Mouse (Mus musculus): ENCODE data around the gene Ndufa8. TPM values are rescaled to one million over a fixed set of nuclear protein-coding genes. Genes with fewer than 3 reads are reported as not detected.

Ndufa8 gene
- polyA plus RNA-seq, 1 experiment, result 56.0 TPM

- WGBS, result 14% methylated on average over 32 of the region's 32 CpGs
- Histone ChIP-seq H3K4me3 (replicated peaks; ENCODE audit: extremely low read depth, low read depth, low read length) (no peak overlapping the region), H3K4me1 (ENCODE audit: control insufficient read depth, insufficient read depth, low read length) (peaks cover 8% of the 10 kb centered on the region)
- DNase-seq, result peak; percentile 61
- TF ChIP-seq POLR2A (IDR thresholded peaks at IDR 0.05; ENCODE audit: borderline replicate concordance, extremely low read depth, low read depth, low read length), result no peak
- peak; percentile 70 for TF ChIP-seq CTCF (IDR thresholded peaks at IDR 0.05; ENCODE audit: insufficient read depth, low read length)
Measured at GRCm38 (mm10) chr2:36021385-36022159, 27.6 kb downstream of the Ndufa8 start.

DNA sequence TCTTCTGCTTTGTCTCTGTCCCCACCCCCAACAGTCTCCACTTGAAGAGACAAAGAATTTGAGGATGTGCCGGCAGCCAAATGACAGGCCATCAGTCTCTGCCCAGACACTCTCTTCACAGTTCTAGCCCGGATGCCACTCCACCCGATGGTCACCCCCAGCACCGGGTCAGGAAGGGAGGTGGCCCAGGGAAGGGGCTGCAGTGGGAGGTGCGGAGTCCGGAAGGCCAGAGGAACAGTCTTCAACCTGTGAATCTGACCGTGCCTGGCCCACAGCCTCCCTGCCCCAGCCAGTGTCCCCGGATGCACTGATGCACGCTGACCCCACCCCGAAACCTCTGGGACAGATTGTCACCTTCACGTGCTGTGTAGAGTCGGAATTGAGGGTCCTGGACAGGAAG, 36.2 kb downstream of the Ndufa8 start:
- TF ChIP-seq CTCF (IDR thresholded peaks at IDR 0.05; ENCODE audit: insufficient read depth, low read length) (no peak), POLR2A (IDR thresholded peaks at IDR 0.05; ENCODE audit: borderline replicate concordance, extremely low read depth, low read depth, low read length) (no peak)
- 36% methylated on average over 12 of the region's 12 CpGs for WGBS
- H3K4me3 ChIP-seq (replicated peaks; ENCODE audit: extremely low read depth, low read depth, low read length), result no peak overlapping the region
- H3K4me1 ChIP-seq (ENCODE audit: control insufficient read depth, insufficient read depth, low read length), result 0 out of 2 replicates have a peak, but pooled peaks cover 3% of the 10 kb centered on the region
- DNase-seq, result no peak

- 0 out of 2 replicates have a peak, but pooled peaks cover 3% of the 10 kb centered on the region for H3K4me1 ChIP-seq (ENCODE audit: control insufficient read depth, insufficient read depth, low read length)
- TF ChIP-seq POLR2A (IDR thresholded peaks at IDR 0.05; ENCODE audit: borderline replicate concordance, extremely low read depth, low read depth, low read length) (no peak), CTCF (IDR thresholded peaks at IDR 0.05; ENCODE audit: insufficient read depth, low read length) (no peak)
- DNase-seq, result no peak
- H3K4me3 ChIP-seq (replicated peaks; ENCODE audit: extremely low read depth, low read depth, low read length), result peak overlapping the region; percentile 21
- 2% methylated on average over 44 of the region's 44 CpGs for WGBS
Measured at GRCm38 (mm10) chr2:36011331-36011825, 37.8 kb downstream of the Ndufa8 start.

DNA sequence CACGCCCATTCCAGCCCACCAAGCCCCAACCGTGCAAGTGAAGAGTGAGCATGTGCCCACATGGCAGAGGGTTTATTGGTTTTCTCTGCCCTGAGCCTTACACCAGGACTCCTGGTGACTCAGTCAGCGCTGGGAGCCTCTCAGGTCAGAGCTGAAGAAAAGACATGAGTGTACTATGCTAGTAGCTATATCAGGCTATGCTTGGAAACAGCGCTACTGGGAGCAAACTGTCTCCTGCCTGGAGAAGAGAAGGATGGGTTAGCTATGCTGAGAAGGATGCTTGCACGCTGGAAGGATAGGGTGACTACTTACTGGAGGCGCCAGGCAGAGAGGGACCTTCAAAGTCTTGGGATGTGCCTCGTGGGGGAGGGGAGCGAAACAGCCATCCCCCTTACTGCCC, 38.6 kb downstream of the Ndufa8 start:
- no peak for TF ChIP-seq CTCF (IDR thresholded peaks at IDR 0.05; ENCODE audit: insufficient read depth, low read length)
- TF ChIP-seq POLR2A (IDR thresholded peaks at IDR 0.05; ENCODE audit: borderline replicate concordance, extremely low read depth, low read depth, low read length), result no peak
- 0 out of 2 replicates have a peak, but pooled peaks cover 3% of the 10 kb centered on the region for H3K4me1 ChIP-seq (ENCODE audit: control insufficient read depth, insufficient read depth, low read length)
- WGBS, result 71% methylated on average over 8 of the region's 8 CpGs
- no peak overlapping the region for H3K4me3 ChIP-seq (replicated peaks; ENCODE audit: extremely low read depth, low read depth, low read length)
- no peak for DNase-seq

DNA sequence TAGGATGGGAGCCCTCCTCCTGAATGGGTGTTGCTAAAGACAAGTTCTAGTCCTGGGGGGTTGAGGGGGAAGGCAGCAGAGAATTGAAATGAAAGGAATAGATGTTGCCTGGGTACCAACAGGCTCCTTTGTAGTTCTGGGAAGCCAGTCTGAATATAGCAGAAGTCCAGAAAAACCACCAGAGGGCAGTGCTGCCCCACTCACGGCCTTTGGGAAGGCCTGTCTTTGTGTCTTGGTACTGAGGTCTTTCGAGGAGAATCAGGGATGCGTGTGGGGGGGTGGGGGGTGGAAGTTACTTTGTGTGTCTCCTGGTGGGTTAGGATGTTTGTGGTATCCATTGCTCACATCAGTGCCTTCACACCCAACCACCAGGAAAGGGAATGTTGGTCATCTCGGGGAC, 39.8 kb downstream of the Ndufa8 start:
- Histone ChIP-seq H3K4me3 (replicated peaks; ENCODE audit: extremely low read depth, low read depth, low read length) (no peak overlapping the region), H3K4me1 (ENCODE audit: control insufficient read depth, insufficient read depth, low read length) (0 out of 2 replicates have a peak, but pooled peaks cover 3% of the 10 kb centered on the region)
- WGBS, result 22% methylated on average over 4 of the region's 4 CpGs
- TF ChIP-seq POLR2A (IDR thresholded peaks at IDR 0.05; ENCODE audit: borderline replicate concordance, extremely low read depth, low read depth, low read length) (no peak), CTCF (IDR thresholded peaks at IDR 0.05; ENCODE audit: insufficient read depth, low read length) (peak; percentile 88)
- DNase-seq, result peak; percentile 61

DNA sequence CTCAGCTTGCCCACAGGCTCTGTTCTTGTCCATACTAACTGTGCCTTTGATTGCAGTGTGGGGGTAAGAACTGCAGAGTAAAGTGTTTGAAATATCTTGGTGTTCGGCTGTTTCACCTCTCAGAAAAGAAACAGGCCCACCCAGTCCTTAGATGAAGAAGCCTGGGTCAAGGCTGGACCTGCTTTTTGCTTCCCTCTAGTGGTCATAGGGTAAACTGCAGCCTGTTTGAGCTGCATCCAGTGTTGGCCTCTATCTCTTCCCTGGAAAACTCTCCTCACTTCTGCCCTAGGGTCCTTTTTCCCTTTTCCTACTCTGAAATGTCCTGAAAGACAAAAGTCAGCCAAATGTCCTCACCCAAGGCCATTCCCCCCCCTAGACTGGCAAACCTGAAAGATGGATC, 41.1 kb downstream of the Ndufa8 start:
- DNase-seq, result peak; percentile 22
- Histone ChIP-seq H3K4me1 (ENCODE audit: control insufficient read depth, insufficient read depth, low read length) (0 out of 2 replicates have a peak, but pooled peaks cover 3% of the 10 kb centered on the region), H3K4me3 (replicated peaks; ENCODE audit: extremely low read depth, low read depth, low read length) (no peak overlapping the region)
- TF ChIP-seq CTCF (IDR thresholded peaks at IDR 0.05; ENCODE audit: insufficient read depth, low read length), result peak; percentile 77
- TF ChIP-seq POLR2A (IDR thresholded peaks at IDR 0.05; ENCODE audit: borderline replicate concordance, extremely low read depth, low read depth, low read length), result no peak
- 21% methylated on average over 1 of the region's 1 CpGs for WGBS

- no peak for TF ChIP-seq POLR2A (IDR thresholded peaks at IDR 0.05; ENCODE audit: borderline replicate concordance, extremely low read depth, low read depth, low read length)
- TF ChIP-seq CTCF (IDR thresholded peaks at IDR 0.05; ENCODE audit: insufficient read depth, low read length), result no peak
- H3K4me3 ChIP-seq (replicated peaks; ENCODE audit: extremely low read depth, low read depth, low read length), result no peak overlapping the region
- 59% methylated on average over 6 of the region's 6 CpGs for WGBS
- no peak for DNase-seq
- no peaks in the 10 kb centered on the region for H3K4me1 ChIP-seq (ENCODE audit: control insufficient read depth, insufficient read depth, low read length)
Measured at GRCm38 (mm10) chr2:36002188-36002587, 47.0 kb downstream of the Ndufa8 start.

DNA sequence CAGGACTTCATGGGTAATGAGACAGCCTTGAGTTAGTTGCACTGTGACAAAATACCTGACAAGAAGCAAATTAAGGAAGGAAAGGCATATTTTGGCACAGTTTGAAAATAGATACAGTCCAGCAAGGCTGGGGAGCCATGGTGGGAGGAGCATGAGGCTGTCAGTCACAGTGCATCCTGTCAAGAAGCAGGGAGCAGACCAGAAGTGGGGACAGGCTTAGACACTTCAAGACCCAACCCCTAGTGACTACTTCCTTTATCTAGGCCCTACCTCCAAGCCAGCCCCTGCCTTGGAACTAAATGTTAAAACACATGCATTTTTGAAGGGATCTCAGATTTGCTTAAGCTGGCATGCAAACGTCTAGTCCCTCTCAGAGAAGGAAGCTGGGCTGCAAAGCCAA, 48.8 kb downstream of the Ndufa8 start:
- DNase-seq, result no peak
- no peaks in the 10 kb centered on the region for H3K4me1 ChIP-seq (ENCODE audit: control insufficient read depth, insufficient read depth, low read length)
- TF ChIP-seq POLR2A (IDR thresholded peaks at IDR 0.05; ENCODE audit: borderline replicate concordance, extremely low read depth, low read depth, low read length), result no peak
- TF ChIP-seq CTCF (IDR thresholded peaks at IDR 0.05; ENCODE audit: insufficient read depth, low read length), result no peak
- WGBS, result 35% methylated on average over 1 of the region's 1 CpGs
- no peak overlapping the region for H3K4me3 ChIP-seq (replicated peaks; ENCODE audit: extremely low read depth, low read depth, low read length)

DNA sequence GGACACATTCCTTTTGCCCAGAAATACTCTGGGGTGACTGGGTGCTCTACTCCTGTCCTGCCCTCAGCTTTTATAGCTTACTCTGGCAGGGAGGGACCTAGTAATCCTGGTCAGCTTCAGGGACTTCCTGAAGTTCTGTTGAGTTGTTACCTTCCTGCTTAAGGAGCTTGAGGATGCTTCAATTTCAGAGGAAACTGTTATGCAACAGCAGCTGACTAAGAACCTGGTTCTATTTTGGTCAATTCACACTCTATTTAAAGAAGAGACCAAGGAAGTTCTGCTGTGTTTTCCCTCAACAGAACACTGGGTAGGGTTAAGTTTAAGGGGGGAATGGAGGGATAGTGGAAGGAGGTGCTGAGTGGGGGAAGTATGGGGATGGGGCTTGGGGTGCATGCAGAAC, 50.0 kb downstream of the Ndufa8 start:
- no peaks in the 10 kb centered on the region for H3K4me1 ChIP-seq (ENCODE audit: control insufficient read depth, insufficient read depth, low read length)
- H3K4me3 ChIP-seq (replicated peaks; ENCODE audit: extremely low read depth, low read depth, low read length), result no peak overlapping the region
- TF ChIP-seq CTCF (IDR thresholded peaks at IDR 0.05; ENCODE audit: insufficient read depth, low read length) (no peak), POLR2A (IDR thresholded peaks at IDR 0.05; ENCODE audit: borderline replicate concordance, extremely low read depth, low read depth, low read length) (no peak)
- no peak for DNase-seq

DNA sequence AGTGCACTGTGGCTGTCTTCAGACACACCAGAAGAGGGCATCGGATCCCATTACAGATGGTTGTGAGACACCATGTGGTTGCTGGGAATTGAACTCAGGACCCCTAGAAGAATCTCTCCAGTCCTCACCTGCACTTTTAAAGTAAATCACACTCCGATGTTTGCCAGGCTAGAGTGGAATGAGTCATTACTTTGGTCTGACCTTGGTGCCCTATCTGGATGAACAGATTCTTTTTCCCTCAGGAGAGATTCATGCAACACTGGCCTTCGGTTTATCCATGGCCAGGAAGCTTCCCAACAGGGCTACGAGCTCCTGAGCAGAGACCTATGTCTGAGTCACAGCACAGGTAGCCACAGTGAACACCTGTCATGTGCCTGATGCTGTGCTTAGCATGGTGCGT, 50.8 kb downstream of the Ndufa8 start:
- 89% methylated on average over 5 of the region's 5 CpGs for WGBS
- Histone ChIP-seq H3K4me3 (replicated peaks; ENCODE audit: extremely low read depth, low read depth, low read length) (no peak overlapping the region), H3K4me1 (ENCODE audit: control insufficient read depth, insufficient read depth, low read length) (no peaks in the 10 kb centered on the region)
- no peak for DNase-seq
- no peak for TF ChIP-seq CTCF (IDR thresholded peaks at IDR 0.05; ENCODE audit: insufficient read depth, low read length)
